Mouse (Mus musculus) layer of hippocampus, adult 9-11 months (tissue): ENCODE data around the gene Egln1.

Experiments
- DNase-seq: peaks from one replicate; pipeline ENCODE4 v3.0.0; 2022

Egln1 gene

DNA sequence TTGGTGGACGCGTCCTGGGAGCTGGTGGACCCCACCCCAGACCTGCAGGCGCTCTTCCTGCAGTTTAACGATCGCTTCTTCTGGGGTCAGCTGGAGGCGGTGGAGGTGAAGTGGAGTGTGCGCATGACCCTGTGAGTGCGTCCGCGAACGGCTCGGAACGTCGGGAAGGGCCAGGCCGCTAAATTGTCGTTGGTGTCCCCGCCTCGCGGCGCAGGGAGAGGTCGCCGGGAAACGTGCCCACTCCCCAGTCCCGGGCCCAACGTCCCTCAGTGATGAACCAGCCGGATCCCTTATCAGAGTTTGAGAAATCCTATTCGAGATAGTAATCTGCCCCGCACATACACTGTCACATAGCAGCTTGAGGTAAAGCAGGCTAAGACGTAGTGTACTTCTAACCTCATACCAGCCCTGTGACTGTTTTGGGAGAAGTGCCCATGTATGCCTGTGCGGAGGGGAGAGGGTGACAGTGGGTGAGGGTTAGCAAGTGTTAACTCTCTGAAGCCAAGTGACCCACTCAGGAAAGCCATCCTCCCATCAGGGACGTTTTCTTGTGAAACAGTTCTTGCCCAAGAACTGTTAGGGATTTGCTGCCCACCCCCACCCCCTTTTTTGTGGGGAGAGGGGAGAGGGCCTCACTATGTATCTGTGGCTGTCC lies 50.7 kb downstream of the Egln1 start:
- no peak for DNase-seq

GRCm38 (mm10) chr8:124897386-124898250 lies 51.5 kb downstream of the Egln1 start, which contains the start of the genes Exoc8 and Sprtn:
Gene Exoc8 (minus strand): TSS chr8:124897705.
Gene Sprtn (plus strand): TSS chr8:124897886.
- DNase-seq, result peak; percentile 96

DNA sequence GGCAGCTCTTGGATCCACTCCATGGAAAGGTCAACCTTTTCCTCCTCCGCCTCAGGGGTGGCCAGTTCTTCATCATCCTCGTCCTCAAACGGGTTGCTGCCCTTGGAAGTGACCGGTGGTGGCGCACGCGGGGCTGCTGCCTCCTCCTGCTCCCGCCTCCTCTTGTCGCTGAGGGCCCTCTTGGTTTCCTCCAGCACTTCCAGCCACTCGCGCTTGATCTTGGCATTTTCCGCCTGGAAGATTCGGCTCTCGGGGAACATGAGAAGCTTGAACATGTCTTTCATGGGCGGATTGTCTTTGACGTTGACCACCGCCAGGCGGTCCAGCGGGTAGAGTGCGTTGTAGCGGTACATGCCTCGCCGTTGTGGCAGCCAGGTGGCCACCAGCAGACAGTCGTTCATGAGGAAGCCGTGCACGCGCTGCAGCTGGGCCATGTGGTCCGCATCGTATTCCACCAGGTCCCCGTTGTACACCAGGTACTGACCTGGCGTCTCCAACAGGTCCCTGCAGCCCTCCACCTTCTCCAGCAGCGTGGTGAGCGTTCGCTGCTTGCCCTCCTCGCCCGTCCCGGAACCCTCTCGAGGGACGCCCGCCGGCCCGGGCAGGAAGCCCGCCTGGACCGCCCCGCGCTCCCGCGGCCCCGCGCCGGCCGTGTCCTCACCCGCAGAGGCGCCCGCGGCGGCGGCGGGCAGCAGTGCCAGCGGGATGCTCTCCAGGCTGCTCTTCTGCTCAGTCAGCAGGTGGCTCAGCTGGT lies 52.3 kb downstream of the Egln1 start:
- peak; percentile 69 for DNase-seq

DNA sequence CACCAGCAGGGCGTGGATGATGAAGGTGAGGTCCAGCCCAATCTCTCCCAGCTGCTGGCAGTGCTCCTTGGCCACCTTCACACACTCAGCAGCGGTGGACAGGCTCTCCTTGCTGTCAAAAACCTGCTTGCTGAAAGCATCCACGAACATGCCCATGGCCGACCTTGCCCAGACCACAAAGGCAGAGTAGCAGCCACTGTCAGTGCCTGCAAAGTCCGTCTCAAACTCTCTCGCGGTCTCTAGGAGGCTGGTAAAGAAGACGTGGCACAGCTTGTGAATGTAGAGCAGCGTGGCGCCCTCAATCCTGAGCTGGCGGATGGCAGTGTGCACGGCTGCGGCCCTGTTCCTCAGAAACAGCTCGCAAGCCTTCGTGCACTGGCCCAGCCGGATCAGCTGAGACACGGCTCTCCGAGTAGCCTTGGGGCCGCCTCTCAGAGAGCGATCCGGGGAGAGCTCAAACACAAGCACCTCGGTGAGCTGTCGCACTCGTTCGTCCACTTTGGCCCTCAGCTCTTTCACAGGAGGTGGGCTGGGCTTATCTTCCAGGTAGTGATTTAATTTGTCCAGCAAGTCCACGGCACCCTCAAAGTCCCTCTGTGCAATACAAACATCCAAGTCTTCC lies 53.0 kb downstream of the Egln1 start:
- no peak for DNase-seq

DNA sequence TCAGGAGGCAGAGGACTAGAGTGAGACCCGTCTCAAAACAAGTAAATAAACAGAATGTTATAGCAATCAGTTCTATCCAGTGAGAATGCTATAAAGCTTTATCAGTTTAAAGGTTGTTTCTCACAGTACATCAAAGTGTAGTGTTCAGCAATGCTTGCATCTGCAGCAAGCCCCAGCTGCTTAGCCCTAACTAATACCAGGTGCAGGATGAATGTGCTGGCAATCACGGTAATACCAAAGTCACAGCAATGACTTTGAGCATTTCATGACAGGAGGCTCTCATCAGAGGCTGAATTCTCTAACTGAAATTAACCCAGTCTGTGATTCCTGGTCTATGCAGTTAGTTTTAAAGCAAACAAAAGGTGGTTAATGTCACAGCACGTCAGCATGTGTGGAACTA lies 56.5 kb downstream of the Egln1 start:
- no peak for DNase-seq

GRCm38 (mm10) chr8:124888385-124888784 lies 60.7 kb downstream of the Egln1 start:
- no peak for DNase-seq

GRCm38 (mm10) chr8:124878946-124879526 lies 70.1 kb downstream of the Egln1 start:
- no peak for DNase-seq

- DNase-seq, result no peak
These were observed 71.0 kb downstream of the Egln1 start for GRCm38 (mm10) chr8:124878141-124878540.

DNA sequence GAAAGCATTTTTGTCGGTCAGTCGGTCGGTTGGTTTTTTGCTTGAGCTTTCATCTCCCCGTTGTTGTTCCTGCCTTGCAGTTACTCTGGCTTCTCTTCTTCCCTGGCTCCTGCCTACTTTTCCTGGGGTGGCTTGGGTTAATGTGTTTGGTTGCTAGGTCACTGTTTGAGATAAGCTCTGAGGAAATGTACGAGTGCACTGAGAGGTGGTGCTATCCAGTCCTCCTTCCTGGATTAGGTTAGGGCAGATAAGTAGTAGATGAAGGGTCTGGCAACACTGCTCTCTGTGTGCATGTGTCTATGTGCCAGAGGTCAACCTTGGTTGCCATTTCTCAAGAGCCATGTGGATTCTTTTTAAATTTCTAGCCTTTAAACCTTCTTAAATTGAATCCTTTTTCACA lies 76.4 kb downstream of the Egln1 start:
- DNase-seq, result no peak

- no peak for DNase-seq
These were observed 77.0 kb downstream of the Egln1 start for GRCm38 (mm10) chr8:124872081-124872480.

DNA sequence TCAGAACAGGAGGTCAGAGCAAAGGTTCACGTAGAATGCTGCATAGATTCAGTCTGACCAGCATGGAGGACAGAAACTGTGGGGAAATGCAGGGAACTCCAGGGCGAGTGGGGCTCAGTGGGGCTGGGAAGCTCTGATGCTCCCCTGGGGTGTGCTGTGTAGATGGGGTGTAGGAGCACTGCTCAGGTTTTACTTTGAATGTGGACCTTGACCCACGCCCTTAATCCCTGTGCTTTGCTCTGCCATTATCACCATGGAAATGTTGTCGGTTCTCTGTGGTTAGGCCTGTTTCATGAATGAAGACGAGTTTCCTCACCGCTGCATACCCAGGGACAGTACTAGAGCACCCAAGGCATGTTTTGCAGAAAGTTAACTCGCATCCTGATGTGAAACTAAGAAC lies 77.7 kb downstream of the Egln1 start:
- no peak for DNase-seq

- no peak for DNase-seq
These were observed 79.4 kb downstream of the Egln1 start for GRCm38 (mm10) chr8:124869708-124870107.

GRCm38 (mm10) chr8:124867126-124867525 lies 82.0 kb downstream of the Egln1 start:
- DNase-seq, result no peak

DNA sequence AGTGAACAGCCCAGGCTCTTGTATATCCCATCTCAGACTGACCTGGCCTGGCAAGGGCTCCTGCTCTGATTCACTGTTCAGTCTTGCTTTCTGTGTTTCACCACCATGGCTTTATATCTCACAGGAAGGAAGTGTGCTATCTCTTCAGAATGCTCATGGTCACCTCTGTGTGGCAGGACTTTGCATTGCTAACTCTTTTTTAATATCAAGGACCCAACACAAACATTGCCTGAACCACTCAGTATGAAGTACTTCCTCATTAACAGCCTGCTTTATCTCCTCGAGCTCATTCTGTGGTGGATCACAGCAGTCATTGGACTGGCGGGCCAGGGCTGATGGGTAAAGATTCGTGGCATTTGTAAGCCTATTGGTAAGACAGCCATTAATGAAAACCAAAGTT lies 82.5 kb downstream of the Egln1 start:
- DNase-seq, result no peak

DNA sequence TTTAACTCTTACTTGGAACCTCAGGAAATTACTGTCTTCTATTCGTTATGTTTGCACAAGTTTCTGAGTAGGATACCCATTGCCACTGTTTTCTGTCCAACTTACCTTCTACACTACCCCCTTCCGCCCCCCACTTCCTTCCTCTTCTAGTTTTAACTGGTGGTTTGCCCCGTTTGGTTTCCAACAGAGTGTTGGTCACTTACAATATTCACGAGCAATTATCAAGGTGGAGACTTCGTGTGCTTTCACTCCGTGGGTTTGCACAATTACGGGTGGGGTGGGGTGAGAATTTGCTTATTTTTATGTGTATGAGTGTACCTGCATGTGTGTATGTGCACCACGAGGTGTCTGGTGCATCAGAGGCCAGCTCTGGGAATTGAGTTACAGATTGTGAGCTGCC lies 85.4 kb downstream of the Egln1 start:
- no peak for DNase-seq

- DNase-seq, result no peak
These were observed 85.9 kb downstream of the Egln1 start for GRCm38 (mm10) chr8:124863163-124863677.

- peak; percentile 88 for DNase-seq
These were observed 86.6 kb downstream of the Egln1 start, which contains the start of the genes Gnpat and 2810004N23Rik for GRCm38 (mm10) chr8:124862321-124863162. Gene Gnpat (plus strand): TSS chr8:124863033. Gene 2810004N23Rik (minus strand): TSS chr8:124863120.

GRCm38 (mm10) chr8:124860188-124860587 lies 88.9 kb downstream of the Egln1 start:
- no peak for DNase-seq

DNA sequence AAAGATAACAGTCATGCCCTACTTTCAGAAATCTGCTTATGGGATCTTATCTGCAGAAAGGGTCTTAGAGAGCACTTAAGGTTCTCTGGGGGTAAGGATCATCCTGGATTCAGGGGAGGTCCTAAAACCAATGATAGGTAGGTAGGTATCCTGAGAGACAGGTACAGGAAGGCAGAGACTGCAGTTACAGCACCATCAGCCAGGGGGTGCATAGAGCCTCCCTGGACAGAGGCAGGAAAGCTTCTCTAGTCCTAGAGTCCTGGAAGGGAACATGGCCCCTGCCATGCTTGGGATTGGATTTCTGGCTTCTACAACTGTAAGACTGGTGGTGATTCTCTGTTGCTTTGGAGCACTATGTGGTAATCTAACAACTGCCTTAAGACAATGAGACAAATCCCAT lies 89.7 kb downstream of the Egln1 start:
- DNase-seq, result no peak
